Mouse (Mus musculus) limb, embryonic 14.5 days (tissue): ENCODE measurements around the gene Npw. TPM values are rescaled to one million over a fixed set of nuclear protein-coding genes. Genes with fewer than 3 reads are reported as not detected.

ENCODE experiments used
- ATAC-seq: fragments of 200-750 bp; cut with Nextera tagmentation; 2 replicates; pipeline ENCODE4 v1.8.0; 2017; ENCODE audit warnings: low read depth, moderate number of reproducible peaks, moderate TSS enrichment; ENCODE audit not compliant: low FRiP score
- DNase-seq: peaks from one replicate; pipeline ENCODE4 v3.0.0-alpha.2; 2015; ENCODE audit warnings: low spot score
- H3K27ac ChIP-seq: fragments of 300-500 bp; sonication (generic); replicated peaks from 2 replicates; pipeline ENCODE4 v1.5.1; 2014; ENCODE audit warnings: low read depth, mild to moderate bottlenecking, low read length, moderate library complexity, mixed read lengths
- H3K27me3 ChIP-seq: fragments of 300-500 bp; sonication (generic); 2 replicates; pipeline ENCODE4 v1.6.1; 2014; ENCODE audit warnings: low read length, mixed read lengths; ENCODE audit not compliant: control insufficient read depth, insufficient read depth
- H3K36me3 ChIP-seq: fragments of 300-500 bp; sonication (generic); 2 replicates; pipeline ENCODE4 v1.6.1; 2014; ENCODE audit warnings: mild to moderate bottlenecking, low read length, moderate library complexity, mixed read lengths; ENCODE audit not compliant: control insufficient read depth, insufficient read depth
- H3K4me1 ChIP-seq: fragments of 300-500 bp; sonication (generic); 2 replicates; pipeline ENCODE4 v1.6.1; 2014; ENCODE audit warnings: antibody characterized with exemption, low read length, mixed read lengths; ENCODE audit not compliant: control insufficient read depth, insufficient read depth
- H3K4me2 ChIP-seq: fragments of 300-500 bp; sonication (generic); replicated peaks from 2 replicates; pipeline ENCODE4 v1.6.1; 2014; ENCODE audit warnings: low read depth, mild to moderate bottlenecking, low read length, moderate library complexity; ENCODE audit not compliant: severe bottlenecking
- H3K4me3 ChIP-seq: fragments of 300-500 bp; sonication (generic); replicated peaks from 2 replicates; pipeline ENCODE4 v1.5.1; 2014; ENCODE audit warnings: low read length
- H3K9ac ChIP-seq: fragments of 300-500 bp; sonication (generic); 2 replicates; pipeline ENCODE4 v1.6.1; 2014; ENCODE audit warnings: mild to moderate bottlenecking, low read depth, low read length, moderate library complexity; ENCODE audit not compliant: severe bottlenecking
- H3K9me3 ChIP-seq: fragments of 300-500 bp; sonication (generic); 2 replicates; pipeline ENCODE4 v1.6.1; 2016; ENCODE audit warnings: low read length; ENCODE audit not compliant: control insufficient read depth
- POLR2A ChIP-seq: fragments of 200-500 bp; IDR thresholded peaks from 2 replicates; pipeline ENCODE4 v1.8.0; 2012; ENCODE audit warnings: inconsistent platforms, mild to moderate bottlenecking, moderate library complexity, borderline replicate concordance; ENCODE audit not compliant: insufficient read depth, insufficient read length; ENCODE audit errors: extremely low read depth
- WGBS: fragments of 180-500 bp; shearing (Covaris S2); extraction: QIAGEN DNeasy Blood & Tissue Kit; methylation state at CpG from one replicate; pipeline ENCODE4 v1.1.7; 2014; 5-methylcytosine and 5-hydroxymethylcytosine counted together
- polyA plus RNA-seq, 2 experiments: library from polyadenylated mRNA; depleted of rRNA in 1 of 2; stranded (reverse) in 1 of 2; unstranded in 1 of 2; fragments of >200 nt; fragmentation: Nextera tagmentation in 1 of 2; extraction: Ambion mirVana in 1 of 2; gene quantifications; 2 replicates each; pipeline versions ENCODE4 v1.2.1 to v1.2.3; 2012 to 2014

Npw gene
- polyA plus RNA-seq (2012; rRNA removed) = 0.47 and 0.58 TPM in 2 replicates
- 0.33 and 0.41 TPM in 2 replicates for polyA plus RNA-seq (2014; fragmentation: Nextera tagmentation; extraction: Ambion mirVana)

- peak within 1 kb of the TSS; percentile 88 for H3K4me2 ChIP-seq
- H3K36me3 ChIP-seq = no peaks in the 10 kb centered on the region
- H3K27me3 ChIP-seq = peaks cover 23% of the 10 kb centered on the region
- H3K4me1 ChIP-seq = peaks cover 11% of the 10 kb centered on the region; the same call in 1 of the 2 replicates
- no peak for DNase-seq
- no peaks in the 10 kb centered on the region for H3K9me3 ChIP-seq
- H3K9ac ChIP-seq = peak within 1 kb of the TSS; percentile 67
- H3K4me3 ChIP-seq = peak within 1 kb of the TSS; percentile 43
- 1% methylated on average over 46 of the region's 47 CpGs for WGBS
- ATAC-seq = no peak
- H3K27ac ChIP-seq = no peak within 1 kb of the TSS
- no peak for TF ChIP-seq POLR2A
Measured at GRCm38 (mm10) chr17:24658017-24658758, at the start of gene Npw. Npw (minus strand) TSS chr17:24658457.

GRCm38 (mm10) chr17:24707801-24708425 is 49.7 kb upstream of the Npw start:
- no peak for TF ChIP-seq POLR2A
- Histone ChIP-seq H3K4me3 (peak overlapping the region; percentile 78), H3K27ac (peak overlapping the region; percentile 67), H3K9me3 (no peaks in the 10 kb centered on the region), H3K27me3 (no peaks in the 10 kb centered on the region), H3K36me3 (peaks cover 25% of the 10 kb centered on the region), H3K4me1 (peaks cover 8% of the 10 kb centered on the region; the same call in 1 of the 2 replicates), H3K9ac (peak overlapping the region; percentile 65), H3K4me2 (peak overlapping the region; percentile 78)
- whole genome bisulfite sequencing = 3% methylated on average over 24 of the region's 24 CpGs
- ATAC-seq = peak; percentile 35
- no peak for DNase-seq

- no peaks in the 10 kb centered on the region for H3K9me3 ChIP-seq
- peaks cover 31% of the 10 kb centered on the region for H3K36me3 ChIP-seq
- DNase-seq (peak; percentile 95), ATAC-seq (peak; percentile 92)
- peak within 1 kb of the TSS; percentile 67 for H3K27ac ChIP-seq
- no peaks in the 10 kb centered on the region for H3K27me3 ChIP-seq
- peaks cover 8% of the 10 kb centered on the region; the same call in 1 of the 2 replicates for H3K4me1 ChIP-seq
- peak within 1 kb of the TSS; percentile 78 for H3K4me3 ChIP-seq
- H3K9ac ChIP-seq = peak within 1 kb of the TSS; percentile 65
- TF ChIP-seq POLR2A = peak; percentile 71; the same call in 1 of the 2 replicates
- 7% methylated on average over 32 of the region's 32 CpGs for WGBS
- H3K4me2 ChIP-seq = peak within 1 kb of the TSS; percentile 78
Measured at GRCm38 (mm10) chr17:24706982-24707800, 48.9 kb upstream of the Npw start, which contains the start of gene Tbl3. Tbl3 (minus strand) TSS chr17:24707660.

- DNase-seq = no peak
- Histone ChIP-seq H3K4me1 (peaks cover 8% of the 10 kb centered on the region; the same call in 1 of the 2 replicates), H3K27ac (no peak overlapping the region), H3K4me2 (no peak overlapping the region), H3K9ac (no peak overlapping the region), H3K9me3 (no peaks in the 10 kb centered on the region), H3K27me3 (no peaks in the 10 kb centered on the region), H3K4me3 (no peak overlapping the region), H3K36me3 (peaks cover 45% of the 10 kb centered on the region)
- WGBS = 95% methylated on average over 3 of the region's 3 CpGs
- TF ChIP-seq POLR2A = no peak
- no peak for ATAC-seq
Measured at GRCm38 (mm10) chr17:24705821-24706220, 47.6 kb upstream of the Npw start.

GRCm38 (mm10) chr17:24701251-24701650 is 43.0 kb upstream of the Npw start:
- Histone ChIP-seq H3K27ac (no peak overlapping the region), H3K9ac (no peak overlapping the region), H3K4me1 (peaks cover 6% of the 10 kb centered on the region), H3K27me3 (no peaks in the 10 kb centered on the region), H3K4me2 (no peak overlapping the region), H3K9me3 (no peaks in the 10 kb centered on the region), H3K36me3 (peaks cover 60% of the 10 kb centered on the region), H3K4me3 (no peak overlapping the region)
- 89% methylated on average over 9 of the region's 9 CpGs for WGBS
- no peak for TF ChIP-seq POLR2A
- DNase-seq (no peak), ATAC-seq (no peak)
